Mouse (Mus musculus) G1E (cell line): Measurements from ENCODE around the gene Mb.

Source experiments
- CTCF ChIP-seq: IDR thresholded peaks from 2 replicates; pipeline ENCODE4 v1.5.1; 2012; ENCODE audit warnings: low read depth, low read length, inconsistent platforms, mixed read lengths
- GATA2 ChIP-seq: IDR thresholded peaks from 2 replicates; pipeline ENCODE4 v1.6.1; 2012; ENCODE audit warnings: low read depth, low read length, inconsistent platforms, borderline replicate concordance
- TAL1 ChIP-seq: conservative IDR thresholded peaks from 2 replicates; pipeline ENCODE4 v1.6.1; 2012; ENCODE audit warnings: low read depth, low read length, inconsistent platforms, mixed read lengths

- TF ChIP-seq CTCF (no peak), GATA2 (no peak), TAL1 (no peak)
Measured at GRCm38 (mm10) chr15:77044597-77045320, 5.7 kb downstream of the Mb start, which contains the start of gene Apol6.
